Mouse (Mus musculus) myocyte (in vitro differentiated cells): ENCODE measurements at regions not wholly inside any gene's neighbourhood (a gene's known extent, or its start where the extent isn't known, plus 50 kb on each side); places are given as distances from the start of the nearest gene placed in this dataset.

ENCODE experiments used
- CEBPB ChIP-seq: IDR thresholded peaks from 2 replicates; pipeline ENCODE4 v1.6.1; 2011; ENCODE audit warnings: mild to moderate bottlenecking, moderate library complexity; ENCODE audit not compliant: poor library complexity, insufficient read depth, severe bottlenecking
- MAX ChIP-seq: IDR thresholded peaks from one replicate; pipeline ENCODE4 v1.6.1; 2011; ENCODE audit warnings: low read depth, mild to moderate bottlenecking, control low read depth
- POLR2A ChIP-seq: IDR thresholded peaks from one replicate; pipeline ENCODE4 v1.6.1; 2011; ENCODE audit warnings: low read depth, mild to moderate bottlenecking, control low read depth, moderate library complexity; ENCODE audit not compliant: insufficient read length
- TCF12 ChIP-seq: IDR thresholded peaks from one replicate; pipeline ENCODE4 v1.6.1; 2011; ENCODE audit warnings: mild to moderate bottlenecking, control low read depth; ENCODE audit not compliant: poor library complexity, insufficient read depth, severe bottlenecking
- USF1 ChIP-seq: IDR thresholded peaks from one replicate; pipeline ENCODE4 v1.6.1; 2011; ENCODE audit warnings: low read depth, mild to moderate bottlenecking, control low read depth, moderate library complexity

GRCm38 (mm10) chr10:19471349-19472040, 115.2 kb downstream of the Olig3 start:
- TF ChIP-seq MAX, result no peak
- TF ChIP-seq CEBPB, result no peak
- TF ChIP-seq POLR2A, result no peak
- TF ChIP-seq USF1, result no peak
- TF ChIP-seq TCF12, result no peak
